In the genomic region with DNA sequence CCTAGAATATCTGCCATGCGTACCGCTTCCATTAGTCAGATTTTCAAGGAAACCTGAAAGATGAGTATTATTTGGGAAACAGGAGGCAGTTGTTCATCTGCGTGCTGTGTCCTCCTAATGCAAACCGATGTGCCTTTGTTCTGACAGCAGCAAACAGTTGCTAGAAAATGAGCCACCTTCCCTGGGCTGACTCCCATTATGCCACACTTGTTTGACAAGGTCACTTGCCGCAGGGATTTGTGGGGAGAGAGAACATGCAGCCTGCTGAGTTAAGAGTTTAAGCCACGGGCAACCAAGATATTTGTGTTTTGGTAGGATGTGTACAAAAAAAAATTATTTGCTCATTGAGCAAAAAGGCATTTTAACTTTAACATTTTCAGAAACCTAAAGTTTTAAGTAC, we compare ENCODE assay signal across 12 mouse cellular contexts.
"Had no signal": no experiment of that assay in that cellular context is flagged by ENCODE, and none has a peak within 500 bp of the region (broad histone marks: within the 10 kb centered on the region; RNA-seq: fewer than 3 reads in every experiment).

No protein-coding gene starts in this region.

- H3K4me2 ChIP-seq: limb, embryonic 13.5 days; midbrain, embryonic 13.5 days; neural tube, embryonic 15.5 days; stomach, embryonic 15.5 days had no signal

- H3K9me3 ChIP-seq: limb, embryonic 13.5 days; midbrain, embryonic 13.5 days; neural tube, embryonic 15.5 days; stomach, embryonic 15.5 days had no signal

- H3K9ac ChIP-seq: limb, embryonic 13.5 days; liver, embryonic 14.5 days; midbrain, embryonic 13.5 days; neural tube, embryonic 15.5 days; stomach, embryonic 15.5 days had no signal

- H3K4me3 ChIP-seq: limb, embryonic 13.5 days; midbrain, embryonic 13.5 days; myocyte; neural tube, embryonic 15.5 days; stomach, embryonic 15.5 days had no signal

- H3K27me3 ChIP-seq: limb, embryonic 13.5 days; midbrain, embryonic 13.5 days; neural tube, embryonic 15.5 days; stomach, embryonic 15.5 days had no signal

- H3K36me3 ChIP-seq: midbrain, embryonic 13.5 days; neural tube, embryonic 15.5 days; stomach, embryonic 15.5 days had no signal

- H3K27ac ChIP-seq: limb, embryonic 13.5 days; liver, embryonic 14.5 days; midbrain, embryonic 13.5 days; neural tube, embryonic 15.5 days; stomach, embryonic 15.5 days had no signal

- ATAC-seq: midbrain, embryonic 13.5 days had no signal

- DNase-seq: left cerebral cortex, postnatal 4 days; lung, adult 18-20 months; right cerebral cortex, postnatal 4 days; spleen, adult 18-20 months; thymus, adult 2 months; thymus, postnatal 25 days had no signal
